Mouse (Mus musculus) neural tube, embryonic 14.5 days (tissue): ENCODE results near the gene 3110082I17Rik. TPM values are rescaled to one million over a fixed set of nuclear protein-coding genes. Genes with fewer than 3 reads are reported as not detected.

Experiments used
- ATAC-seq: fragments of 200-750 bp; cut with Nextera tagmentation; 2 replicates; pipeline ENCODE4 v1.8.0; 2017; ENCODE audit warnings: low read depth, mild to moderate bottlenecking, moderate TSS enrichment, moderate library complexity
- H3K27ac ChIP-seq: fragments of 300-500 bp; sonication (generic); 2 replicates; pipeline ENCODE4 v1.5.1; 2014; ENCODE audit warnings: low read depth, mild to moderate bottlenecking, control low read depth, low read length, moderate library complexity, mixed read lengths
- H3K27me3 ChIP-seq: fragments of 300-500 bp; sonication (generic); 2 replicates; pipeline ENCODE4 v1.6.1; 2014; ENCODE audit warnings: low read length; ENCODE audit not compliant: control insufficient read depth, insufficient read depth
- H3K36me3 ChIP-seq: fragments of 300-500 bp; sonication (generic); 2 replicates; pipeline ENCODE4 v1.6.1; 2014; ENCODE audit warnings: low read length, mixed read lengths; ENCODE audit not compliant: control insufficient read depth, insufficient read depth
- H3K4me1 ChIP-seq: fragments of 300-500 bp; sonication (generic); 2 replicates; pipeline ENCODE4 v1.6.1; 2014; ENCODE audit warnings: low read length; ENCODE audit not compliant: control insufficient read depth, insufficient read depth
- H3K4me2 ChIP-seq: fragments of 300-500 bp; sonication (generic); 2 replicates; pipeline ENCODE4 v1.6.1; 2014; ENCODE audit warnings: mild to moderate bottlenecking, low read depth, low read length, control low read depth
- H3K4me3 ChIP-seq: fragments of 300-500 bp; sonication (generic); 2 replicates; pipeline ENCODE4 v1.5.1; 2014; ENCODE audit warnings: low read depth, low read length, control low read depth, mixed read lengths
- H3K9ac ChIP-seq: fragments of 300-500 bp; sonication (generic); replicated peaks from 2 replicates; pipeline ENCODE4 v1.6.1; 2014; ENCODE audit warnings: low read depth, mild to moderate bottlenecking, control low read depth, low read length, mixed read lengths
- H3K9me3 ChIP-seq: fragments of 300-500 bp; sonication (generic); 2 replicates; pipeline ENCODE4 v1.6.1; 2016; ENCODE audit warnings: low read length; ENCODE audit not compliant: control insufficient read depth
- WGBS: fragments of 180-500 bp; shearing (Covaris S2); extraction: QIAGEN DNeasy Blood & Tissue Kit; methylation state at CpG from one replicate; pipeline ENCODE4 v1.1.7; 2014; 5-methylcytosine and 5-hydroxymethylcytosine counted together
- polyA plus RNA-seq: library from polyadenylated mRNA; unstranded; fragments of >200 nt; fragmentation: Nextera tagmentation; extraction: Ambion mirVana; gene quantifications from 2 replicates; pipeline ENCODE4 v1.2.1, GENCODE M21; 2014

3110082I17Rik gene
- polyA plus RNA-seq, 1 experiment from 2014 or later, result 11.7 TPM

DNA sequence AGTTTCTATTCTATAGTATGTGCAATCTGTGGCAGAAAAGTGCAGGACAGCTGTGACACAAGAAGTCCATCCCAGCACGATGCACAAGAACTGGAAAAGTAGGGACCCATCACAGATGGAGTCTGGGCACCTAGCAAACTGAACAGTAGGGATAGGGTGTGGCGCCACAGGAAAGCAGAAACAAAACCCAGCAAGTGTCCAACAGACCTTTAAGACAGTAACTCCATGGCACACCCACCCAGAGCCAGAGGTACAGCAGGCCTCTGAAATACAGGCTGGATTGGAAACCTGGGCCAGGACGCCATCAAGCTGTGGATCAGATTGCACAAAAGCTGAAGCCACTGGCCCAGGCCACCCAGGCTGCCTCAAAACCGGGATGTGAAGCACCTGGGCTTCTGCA lies 17.4 kb downstream of the 3110082I17Rik start:
- 79% methylated on average over 4 of the region's 4 CpGs for whole genome bisulfite sequencing

DNA sequence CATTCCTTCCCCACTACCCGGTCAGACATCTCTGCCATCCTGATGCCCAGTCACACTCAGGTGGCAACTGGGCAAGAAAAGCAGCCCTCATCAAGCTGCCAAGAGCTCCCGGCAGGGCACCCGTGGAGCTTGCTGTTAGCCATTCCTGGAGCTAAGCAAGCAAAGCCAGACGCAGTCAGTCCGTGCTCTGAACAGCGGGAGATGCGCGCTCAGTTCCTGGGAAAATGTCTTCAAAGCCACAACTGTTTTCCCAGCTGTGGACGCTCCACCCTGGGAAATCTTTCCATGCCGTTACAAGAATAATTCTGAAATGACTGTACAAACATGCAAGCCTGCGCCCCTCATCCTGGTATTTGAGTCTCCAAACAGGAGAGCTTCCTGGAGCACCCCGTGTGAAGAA lies 17.9 kb downstream of the 3110082I17Rik start:
- H3K4me3 ChIP-seq, result no peak overlapping the region
- peak overlapping the region; percentile 24; the same call in 1 of the 2 replicates for H3K27ac ChIP-seq
- no peak overlapping the region for H3K9ac ChIP-seq
- H3K4me2 ChIP-seq, result no peak overlapping the region
- H3K4me1 ChIP-seq, result peaks cover 7% of the 10 kb centered on the region; the same call in 1 of the 2 replicates
- WGBS, result 67% methylated on average over 12 of the region's 12 CpGs
- ATAC-seq, result no peak
- H3K27me3 ChIP-seq, result no peaks in the 10 kb centered on the region
- no peaks in the 10 kb centered on the region for H3K36me3 ChIP-seq
- H3K9me3 ChIP-seq, result no peaks in the 10 kb centered on the region

More for the DNA sequence above, 17.4 kb downstream of the 3110082I17Rik start:
- no peaks in the 10 kb centered on the region for H3K27me3 ChIP-seq
- no peaks in the 10 kb centered on the region for H3K9me3 ChIP-seq
- no peak for ATAC-seq
- no peak overlapping the region for H3K4me2 ChIP-seq
- no peak overlapping the region for H3K4me3 ChIP-seq
- H3K27ac ChIP-seq, result peak overlapping the region; percentile 44; the same call in 1 of the 2 replicates
- no peaks in the 10 kb centered on the region for H3K36me3 ChIP-seq
- H3K9ac ChIP-seq, result no peak overlapping the region
- H3K4me1 ChIP-seq, result peaks cover 7% of the 10 kb centered on the region; the same call in 1 of the 2 replicates

DNA sequence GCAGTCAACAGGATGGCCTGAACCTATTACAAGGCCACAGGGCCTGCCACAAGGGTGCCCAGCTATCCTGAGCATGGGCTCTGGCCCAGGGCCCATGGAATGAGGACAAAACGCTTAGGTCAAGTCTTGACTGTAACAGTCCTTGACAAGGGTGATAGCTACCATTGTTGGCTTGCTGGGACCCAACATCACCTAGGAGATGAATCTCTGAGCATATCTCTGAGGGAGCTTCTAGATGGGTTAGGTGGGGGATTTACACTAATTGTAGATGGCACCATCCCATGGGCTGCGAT lies 18.7 kb downstream of the 3110082I17Rik start:
- Histone ChIP-seq H3K4me1 (peaks cover 7% of the 10 kb centered on the region; the same call in 1 of the 2 replicates), H3K27ac (peak overlapping the region; percentile 16; the same call in 1 of the 2 replicates), H3K9me3 (no peaks in the 10 kb centered on the region), H3K36me3 (no peaks in the 10 kb centered on the region), H3K4me3 (no peak overlapping the region), H3K27me3 (no peaks in the 10 kb centered on the region), H3K4me2 (no peak overlapping the region), H3K9ac (no peak overlapping the region)
- no peak for ATAC-seq
- 87% methylated on average over 2 of the region's 2 CpGs for WGBS

DNA sequence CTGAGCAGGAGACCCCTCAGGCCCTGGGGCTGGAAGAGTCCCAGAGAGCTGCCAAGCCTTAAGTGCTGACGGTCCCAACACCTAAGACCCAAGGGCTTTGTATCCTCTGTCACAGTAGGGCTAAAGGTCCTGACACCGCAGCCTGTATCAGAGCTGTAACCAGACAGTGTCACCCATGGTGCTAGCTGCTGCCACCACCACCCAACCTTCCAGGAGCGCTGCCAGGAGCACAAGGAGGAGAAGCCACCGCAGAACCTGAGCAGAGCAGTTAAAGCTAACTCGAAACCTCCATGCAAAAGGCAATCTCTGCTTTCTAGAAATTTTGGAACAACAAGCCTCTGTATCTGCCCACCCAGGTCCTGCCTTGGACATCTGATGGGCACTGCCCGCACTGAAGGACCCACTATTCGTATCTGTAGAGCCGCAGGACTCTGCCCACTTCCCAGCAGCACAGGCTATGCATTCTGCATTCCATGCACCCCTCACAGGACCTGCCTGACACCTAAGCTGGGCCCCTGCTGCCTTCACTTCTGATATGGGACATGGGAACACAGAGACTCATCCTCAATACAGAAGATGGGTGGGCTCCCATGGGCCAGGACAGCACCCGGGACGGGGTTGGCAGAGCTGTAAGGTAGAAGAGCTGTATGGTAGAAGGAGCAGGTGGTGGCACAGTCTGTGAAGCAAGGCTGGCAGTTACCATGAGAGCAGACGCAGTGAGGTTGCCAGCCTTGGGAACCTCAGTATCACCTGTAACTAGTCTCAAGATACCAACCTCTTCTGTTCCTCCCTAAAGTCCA lies 19.2 kb downstream of the 3110082I17Rik start:
- Histone ChIP-seq H3K4me1 (peaks cover 7% of the 10 kb centered on the region; the same call in 1 of the 2 replicates), H3K4me3 (no peak overlapping the region), H3K36me3 (no peaks in the 10 kb centered on the region), H3K27me3 (no peaks in the 10 kb centered on the region), H3K9me3 (no peaks in the 10 kb centered on the region), H3K9ac (no peak overlapping the region), H3K4me2 (no peak overlapping the region), H3K27ac (no peak overlapping the region; the same call in 1 of the 2 replicates)
- 95% methylated on average over 11 of the region's 11 CpGs for WGBS
- ATAC-seq, result no peak

DNA sequence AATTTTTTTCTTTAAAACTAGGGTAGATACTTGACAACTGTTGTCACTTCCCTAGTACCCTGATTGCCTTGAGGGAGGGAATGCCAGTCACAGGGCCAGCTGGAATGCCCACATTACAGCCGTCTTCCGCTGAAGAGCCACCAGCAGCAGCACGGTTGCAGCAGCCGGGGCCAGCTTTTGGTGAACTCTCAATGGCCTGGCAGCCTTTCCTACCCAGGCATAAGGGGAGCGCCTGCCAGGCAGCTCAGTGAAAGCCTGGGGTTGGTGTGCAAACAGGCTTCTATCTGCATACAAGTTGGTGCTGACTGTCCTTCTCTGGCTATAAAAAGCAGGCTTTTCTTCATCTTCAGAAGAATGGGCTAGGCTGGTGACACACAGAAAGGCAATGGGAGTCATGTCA lies 19.9 kb downstream of the 3110082I17Rik start:
- ATAC-seq, result no peak
- Histone ChIP-seq H3K27me3 (no peaks in the 10 kb centered on the region), H3K36me3 (no peaks in the 10 kb centered on the region), H3K4me1 (peaks cover 8% of the 10 kb centered on the region; the same call in 1 of the 2 replicates), H3K9me3 (no peaks in the 10 kb centered on the region), H3K4me2 (no peak overlapping the region), H3K4me3 (no peak overlapping the region), H3K9ac (no peak overlapping the region), H3K27ac (no peak overlapping the region)
- 64% methylated on average over 5 of the region's 5 CpGs for WGBS

DNA sequence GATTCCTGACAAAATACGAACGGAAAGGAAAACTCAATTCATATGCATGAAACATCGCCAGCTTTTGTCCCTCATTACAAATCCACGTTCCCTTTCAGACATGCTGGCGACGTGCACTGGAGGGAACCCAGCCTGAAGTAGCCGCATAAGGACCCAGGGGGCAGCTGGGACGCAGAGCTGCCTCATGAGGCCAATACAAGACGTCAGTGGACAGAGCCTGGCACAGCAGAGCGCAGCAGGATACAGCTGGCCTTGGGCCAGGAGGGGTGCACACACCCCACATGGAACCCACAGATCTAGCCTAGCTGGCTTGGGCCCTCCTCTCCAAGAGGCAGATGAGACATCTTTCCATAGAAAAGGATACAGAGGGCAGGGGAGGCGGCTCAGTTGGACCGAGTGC lies 21.9 kb downstream of the 3110082I17Rik start:
- Histone ChIP-seq H3K9me3 (no peaks in the 10 kb centered on the region), H3K4me1 (peaks cover 24% of the 10 kb centered on the region), H3K4me2 (no peak overlapping the region), H3K36me3 (no peaks in the 10 kb centered on the region), H3K4me3 (no peak overlapping the region), H3K27me3 (no peaks in the 10 kb centered on the region), H3K9ac (no peak overlapping the region), H3K27ac (no peak overlapping the region)
- 62% methylated on average over 12 of the region's 12 CpGs for WGBS
- no peak for ATAC-seq

DNA sequence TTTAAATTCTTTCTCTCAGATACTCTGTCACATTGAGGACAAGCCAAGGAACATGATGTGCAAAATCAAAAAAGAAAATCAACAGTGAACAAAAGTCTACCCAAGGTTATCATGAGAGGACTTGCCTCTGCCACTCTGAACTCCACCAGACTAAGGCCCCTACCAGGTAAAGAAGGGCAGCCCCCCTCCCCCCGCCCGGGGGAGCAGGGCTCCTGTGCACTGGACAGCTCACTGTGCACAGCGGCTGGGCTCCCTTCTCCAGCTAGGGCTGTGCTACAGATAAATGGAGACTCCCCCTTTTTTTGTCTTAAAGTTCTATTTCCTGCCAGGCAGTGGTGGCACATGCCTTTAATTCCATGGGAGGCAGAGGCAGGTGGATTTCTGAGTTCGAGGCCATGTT lies 22.6 kb downstream of the 3110082I17Rik start:
- Histone ChIP-seq H3K9ac (no peak overlapping the region), H3K4me3 (no peak overlapping the region), H3K36me3 (no peaks in the 10 kb centered on the region), H3K4me2 (no peak overlapping the region), H3K27ac (no peak overlapping the region), H3K4me1 (peaks cover 25% of the 10 kb centered on the region), H3K27me3 (no peaks in the 10 kb centered on the region), H3K9me3 (no peaks in the 10 kb centered on the region)
- 94% methylated on average over 4 of the region's 4 CpGs for WGBS
- no peak for ATAC-seq

DNA sequence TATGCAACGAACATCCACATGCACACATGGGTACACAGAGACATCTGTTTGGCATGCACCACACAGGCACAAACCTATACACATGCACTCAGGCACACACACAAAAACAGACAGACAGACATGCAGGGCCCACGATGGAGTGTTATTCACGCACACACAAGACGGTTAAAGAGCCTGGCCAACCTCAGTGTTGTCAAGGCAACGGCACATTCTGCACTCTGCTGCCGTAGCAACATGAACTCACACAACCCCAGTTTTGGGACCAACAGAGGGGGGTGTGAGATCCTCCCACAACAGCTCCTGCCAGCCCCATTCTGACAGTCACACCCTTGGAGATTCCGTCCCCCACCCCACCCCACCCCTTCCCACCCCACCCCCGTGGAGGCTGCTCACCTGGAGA lies 25.4 kb downstream of the 3110082I17Rik start:
- 20% methylated on average over 8 of the region's 8 CpGs for WGBS
- H3K27ac ChIP-seq, result no peak overlapping the region
- H3K4me2 ChIP-seq, result no peak overlapping the region
- peak; percentile 62; the same call in 1 of the 2 replicates for ATAC-seq
- peaks cover 45% of the 10 kb centered on the region for H3K4me1 ChIP-seq
- no peaks in the 10 kb centered on the region for H3K36me3 ChIP-seq
- H3K27me3 ChIP-seq, result no peaks in the 10 kb centered on the region
- no peaks in the 10 kb centered on the region for H3K9me3 ChIP-seq
- no peak overlapping the region for H3K9ac ChIP-seq
- no peak overlapping the region for H3K4me3 ChIP-seq

DNA sequence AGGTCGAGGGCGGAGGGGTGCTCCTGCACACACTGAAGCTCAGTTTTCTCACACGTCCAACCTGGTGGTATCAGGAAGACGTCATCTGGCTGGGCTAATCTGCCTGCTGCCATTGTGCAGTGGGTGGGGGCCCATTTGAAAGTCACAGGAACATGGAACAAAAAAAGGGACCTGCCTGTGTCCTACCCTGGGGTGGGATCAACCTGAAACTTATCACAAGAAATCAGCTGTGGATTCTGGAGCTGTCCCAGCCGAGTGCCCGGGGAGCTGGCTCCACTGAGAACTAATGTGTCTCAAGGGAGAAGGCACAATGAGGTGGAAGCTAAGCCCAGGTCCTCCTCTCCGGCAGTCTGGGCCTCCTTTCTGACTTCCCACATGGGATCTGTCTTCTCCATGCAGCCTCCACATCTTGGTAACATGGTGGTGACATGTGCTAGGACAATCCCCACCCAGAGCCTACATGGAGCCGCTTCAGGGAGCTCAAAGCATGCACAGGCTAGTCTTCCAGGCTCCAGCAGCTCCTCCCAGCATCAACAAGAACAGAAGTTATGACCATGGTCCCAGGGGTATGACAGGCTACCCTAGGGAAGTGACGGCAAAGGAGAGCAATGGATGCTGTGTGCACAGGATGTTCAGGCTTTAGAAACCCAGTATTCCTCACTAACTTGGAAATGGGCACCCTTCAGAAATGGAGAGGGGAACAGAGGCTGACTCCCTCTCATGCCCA lies 26.3 kb downstream of the 3110082I17Rik start:
- Histone ChIP-seq H3K27me3 (no peaks in the 10 kb centered on the region), H3K9ac (no peak overlapping the region), H3K27ac (no peak overlapping the region), H3K9me3 (no peaks in the 10 kb centered on the region), H3K36me3 (no peaks in the 10 kb centered on the region), H3K4me2 (no peak overlapping the region), H3K4me1 (peaks cover 54% of the 10 kb centered on the region), H3K4me3 (no peak overlapping the region)
- ATAC-seq, result no peak
- 73% methylated on average over 9 of the region's 9 CpGs for WGBS
